ENCODE assay signal across 9 mouse cellular contexts in genomic region chr14:25872461-25873415, GRCm38 (mm10). TPM values are rescaled to one million over a fixed set of nuclear protein-coding genes. Genes with fewer than 3 reads are reported as not detected.
A peak's percentile ranks its signal among the peaks of the same experiment; 100 is the strongest.
DNase-seq lines count a peak whose midpoint lies in the region; ATAC-seq and TF ChIP-seq lines count a peak whose summit lies in the region.
"Had no signal": no experiment of that assay in that cellular context is flagged by ENCODE, and none has a peak within 500 bp of the region (broad histone marks: within the 10 kb centered on the region; RNA-seq: fewer than 3 reads in every experiment).

No protein-coding gene starts in this region.

- H3K27me3 ChIP-seq in midbrain, embryonic 16.5 days (ENCODE audit: control insufficient read depth, insufficient read depth, low read depth, low read length) = no peaks in the 10 kb centered on the region
- no peaks in the 10 kb centered on the region for H3K27me3 ChIP-seq in midbrain, embryonic 10.5 days (ENCODE audit: low read depth, poor library complexity, severe bottlenecking)
- no peaks in the 10 kb centered on the region for H3K27me3 ChIP-seq in heart, postnatal 0 days (ENCODE audit: control insufficient read depth, insufficient read depth, low read length)
- H3K27me3 ChIP-seq in lung, embryonic 14.5 days (ENCODE audit: insufficient read depth, low read length) = no peaks in the 10 kb centered on the region
- H3K27me3 ChIP-seq: neural tube, embryonic 12.5 days had no signal

- TF ChIP-seq EP300 in heart, postnatal 0 days (IDR thresholded peaks at IDR 0.05; ENCODE audit: low read depth) = no peak

- no peak for TF ChIP-seq CTCF in heart, postnatal 0 days (IDR thresholded peaks at IDR 0.05; ENCODE audit: low read depth)
- no peak for TF ChIP-seq CTCF in lung, embryonic 14.5 days (IDR thresholded peaks at IDR 0.05; ENCODE audit: low read depth)

- 72% methylated on average over 8 of the region's 8 CpGs for WGBS in midbrain, embryonic 16.5 days
- 87% methylated on average over 8 of the region's 8 CpGs for WGBS in midbrain, embryonic 10.5 days
- 48% methylated on average over 8 of the region's 8 CpGs for WGBS in heart, postnatal 0 days
- 58% methylated on average over 8 of the region's 8 CpGs for WGBS in lung, embryonic 14.5 days

- no peak overlapping the region for H3K9ac ChIP-seq in midbrain, embryonic 16.5 days (ENCODE audit: low read depth, low read length)
- H3K9ac ChIP-seq in heart, postnatal 0 days (replicated peaks; ENCODE audit: low read depth, low read length) = no peak overlapping the region
- H3K9ac ChIP-seq in lung, embryonic 14.5 days = no peak overlapping the region
- H3K9ac ChIP-seq: neural tube, embryonic 12.5 days had no signal

- no peak overlapping the region for H3K4me3 ChIP-seq in midbrain, embryonic 16.5 days (ENCODE audit: low read depth, low read length)
- no peak overlapping the region for H3K4me3 ChIP-seq in midbrain, embryonic 10.5 days
- H3K4me3 ChIP-seq in heart, postnatal 0 days (ENCODE audit: low read depth, low read length) = no peak overlapping the region
- H3K4me3 ChIP-seq in lung, embryonic 14.5 days (ENCODE audit: low read depth, low read length) = no peak overlapping the region
- H3K4me3 ChIP-seq: neural tube, embryonic 12.5 days had no signal

- peak; percentile 18 for DNase-seq in adrenal gland, postnatal 25 days
- DNase-seq in adrenal gland, adult 8-10 months = no peak
- no peak for DNase-seq in midbrain, embryonic 10.5 days (ENCODE audit: low spot score)
- DNase-seq in heart, postnatal 0 days (ENCODE audit: low spot score) = peak; percentile 70
- DNase-seq in lung, embryonic 14.5 days = peak; percentile 54
- no peak for DNase-seq in ovary, postnatal 14 days (ENCODE audit: low spot score)
- no peak for DNase-seq in thymus, postnatal 0 days (ENCODE audit: low spot score)

- no peaks in the 10 kb centered on the region for H3K9me3 ChIP-seq in midbrain, embryonic 16.5 days (replicated peaks; ENCODE audit: control insufficient read depth, low read length, poor library complexity, severe bottlenecking)
- no peaks in the 10 kb centered on the region for H3K9me3 ChIP-seq in midbrain, embryonic 10.5 days (replicated peaks)
- H3K9me3 ChIP-seq in heart, postnatal 0 days (replicated peaks; ENCODE audit: control insufficient read depth, low read length) = no peaks in the 10 kb centered on the region
- no peaks in the 10 kb centered on the region for H3K9me3 ChIP-seq in lung, embryonic 14.5 days (ENCODE audit: low read depth, low read length)
- H3K9me3 ChIP-seq: neural tube, embryonic 12.5 days had no signal

- H3K4me2 ChIP-seq in midbrain, embryonic 16.5 days (ENCODE audit: low read length) = no peak overlapping the region
- no peak overlapping the region for H3K4me2 ChIP-seq in heart, postnatal 0 days (ENCODE audit: low read depth, low read length)
- no peak overlapping the region for H3K4me2 ChIP-seq in lung, embryonic 14.5 days
- H3K4me2 ChIP-seq: neural tube, embryonic 12.5 days had no signal

- ATAC-seq in midbrain, embryonic 16.5 days = no peak
- peak; percentile 63 for ATAC-seq in heart, postnatal 0 days (ENCODE audit: insufficient read depth, low read depth)
- peak; percentile 37 for ATAC-seq in lung, embryonic 14.5 days (ENCODE audit: insufficient read depth)

- H3K4me1 ChIP-seq in midbrain, embryonic 16.5 days (ENCODE audit: control insufficient read depth, insufficient read depth, low read length) = no peaks in the 10 kb centered on the region
- H3K4me1 ChIP-seq in midbrain, embryonic 10.5 days = peaks cover 18% of the 10 kb centered on the region
- H3K4me1 ChIP-seq in heart, postnatal 0 days (ENCODE audit: control insufficient read depth, insufficient read depth) = peaks cover 42% of the 10 kb centered on the region
- H3K4me1 ChIP-seq in lung, embryonic 14.5 days (ENCODE audit: insufficient read depth) = peaks cover 16% of the 10 kb centered on the region

- H3K27ac ChIP-seq in midbrain, embryonic 16.5 days (ENCODE audit: low read length) = peak overlapping the region; percentile 8; the same call in 1 of the 2 replicates
- no peak overlapping the region for H3K27ac ChIP-seq in midbrain, embryonic 10.5 days (replicated peaks)
- peak overlapping the region; percentile 66 for H3K27ac ChIP-seq in heart, postnatal 0 days (ENCODE audit: low read depth)
- peak overlapping the region; percentile 30; the same call in 1 of the 2 replicates for H3K27ac ChIP-seq in lung, embryonic 14.5 days (ENCODE audit: low read depth)
- H3K27ac ChIP-seq: neural tube, embryonic 12.5 days had no signal

- no peaks in the 10 kb centered on the region for H3K36me3 ChIP-seq in midbrain, embryonic 16.5 days (ENCODE audit: control insufficient read depth, insufficient read depth, low read length)
- H3K36me3 ChIP-seq in midbrain, embryonic 10.5 days = no peaks in the 10 kb centered on the region
- peaks cover 13% of the 10 kb centered on the region for H3K36me3 ChIP-seq in heart, postnatal 0 days (replicated peaks; ENCODE audit: control insufficient read depth, insufficient read depth, low read length)
- H3K36me3 ChIP-seq in lung, embryonic 14.5 days (ENCODE audit: insufficient read depth) = no peaks in the 10 kb centered on the region
- H3K36me3 ChIP-seq: neural tube, embryonic 12.5 days had no signal

RNA-seq across cellular contexts. Expression of gene Plac9a, which starts 30.2 kb away (rescaled TPM):
- 1.3 and 2.8 TPM in 2 replicates for total RNA-seq in adrenal gland, postnatal 25 days (2021)
- 1 to 10 TPM; 1.3 to 2.8 (median 1.9) TPM for total RNA-seq in adrenal gland, adult 8-10 months (2022)
- not detected in 2 replicates for polyA plus RNA-seq in midbrain, embryonic 16.5 days (2015; fragmentation: Nextera tagmentation; extraction: Ambion mirVana)
- not detected in 2 replicates for polyA plus RNA-seq in midbrain, embryonic 10.5 days (2016; fragmentation: Nextera tagmentation; extraction: Ambion mirVana)
- total RNA-seq in heart, postnatal 0 days (2014; rRNA removed; ENCODE audit: low replicate concordance) = not detected in 2 replicates
- 0.31 and 2.3 TPM in 2 replicates for polyA plus RNA-seq in heart, postnatal 0 days (2015; fragmentation: Nextera tagmentation; extraction: Ambion mirVana)
- 0.53 and 1.4 TPM in 2 replicates for polyA plus RNA-seq in lung, embryonic 14.5 days (2014; fragmentation: Nextera tagmentation; extraction: Ambion mirVana)
- polyA plus RNA-seq in thymus, postnatal 0 days (2015; fragmentation: Nextera tagmentation; extraction: Ambion mirVana) = not detected in 2 replicates
- polyA plus RNA-seq: neural tube, embryonic 12.5 days had no signal

RNA-seq across cellular contexts. Expression of gene Anxa11, which starts 30.8 kb away (rescaled TPM):
- total RNA-seq in adrenal gland, postnatal 25 days (2021) = 70.1 and 72.0 TPM in 2 replicates
- total RNA-seq in adrenal gland, adult 8-10 months (2022) = 10 to 100 TPM; 61.8 to 90.0 (median 71.0) TPM
- polyA plus RNA-seq in midbrain, embryonic 16.5 days (2015; fragmentation: Nextera tagmentation; extraction: Ambion mirVana) = 1.8 and 2.4 TPM in 2 replicates
- polyA plus RNA-seq in midbrain, embryonic 10.5 days (2016; fragmentation: Nextera tagmentation; extraction: Ambion mirVana) = 3.3 and 3.9 TPM in 2 replicates
- 21.1 and 46.2 TPM in 2 replicates for total RNA-seq in heart, postnatal 0 days (2014; rRNA removed; ENCODE audit: low replicate concordance)
- polyA plus RNA-seq in heart, postnatal 0 days (2015; fragmentation: Nextera tagmentation; extraction: Ambion mirVana) = 34.9 and 36.8 TPM in 2 replicates
- polyA plus RNA-seq in lung, embryonic 14.5 days (2014; fragmentation: Nextera tagmentation; extraction: Ambion mirVana) = 19.4 and 23.7 TPM in 2 replicates
- polyA plus RNA-seq in thymus, postnatal 0 days (2015; fragmentation: Nextera tagmentation; extraction: Ambion mirVana) = 48.4 and 49.0 TPM in 2 replicates

RNA-seq across cellular contexts. Expression of gene Tmem254a, which starts 54.7 kb away (rescaled TPM):
- 1.7 and 3.2 TPM in 2 replicates for total RNA-seq in adrenal gland, postnatal 25 days (2021)
- 1 to 10 TPM; 1.5 to 3.1 (median 1.8) TPM for total RNA-seq in adrenal gland, adult 8-10 months (2022)
- 6.5 and 8.1 TPM in 2 replicates for polyA plus RNA-seq in midbrain, embryonic 16.5 days (2015; fragmentation: Nextera tagmentation; extraction: Ambion mirVana)
- polyA plus RNA-seq in midbrain, embryonic 10.5 days (2016; fragmentation: Nextera tagmentation; extraction: Ambion mirVana) = 1.6 and 3.7 TPM in 2 replicates
- total RNA-seq in heart, postnatal 0 days (2014; rRNA removed; ENCODE audit: low replicate concordance) = 8.8 TPM in 1 of 2 replicates, not detected in the other
- polyA plus RNA-seq in heart, postnatal 0 days (2015; fragmentation: Nextera tagmentation; extraction: Ambion mirVana) = 1.6 and 2.3 TPM in 2 replicates
- 1.6 and 4.5 TPM in 2 replicates for polyA plus RNA-seq in lung, embryonic 14.5 days (2014; fragmentation: Nextera tagmentation; extraction: Ambion mirVana)
- polyA plus RNA-seq in thymus, postnatal 0 days (2015; fragmentation: Nextera tagmentation; extraction: Ambion mirVana) = 0.72 and 1.8 TPM in 2 replicates

Comparison
In these comparisons a context has a peak if more than half of its experiments do, and no peak if none do; other contexts are left out.
1. DNase-seq: peak in adrenal gland, postnatal 25 days (single experiment), heart, postnatal 0 days (single experiment) and lung, embryonic 14.5 days (single experiment); none in adrenal gland, adult 8-10 months (single experiment), midbrain, embryonic 10.5 days (single experiment), ovary, postnatal 14 days (single experiment) and thymus, postnatal 0 days (single experiment).